In genomic region chr16:38555988-38556387, GRCm38 (mm10) we compare ENCODE assay signal across 19 mouse cellular contexts.
"Had no signal": no experiment of that assay in that cellular context is flagged by ENCODE, and none has a peak within 500 bp of the region (broad histone marks: within the 10 kb centered on the region; RNA-seq: fewer than 3 reads in every experiment).

No protein-coding gene starts in this region.

- H3K27ac ChIP-seq: intestine, embryonic 15.5 days; kidney, embryonic 15.5 days; layer of hippocampus, adult 2 months; left cerebral cortex, adult 2 months; liver, embryonic 13.5 days; midbrain, embryonic 15.5 days; neural tube, embryonic 12.5 days; neural tube, embryonic 15.5 days; stomach, postnatal 0 days had no signal

- H3K9me3 ChIP-seq: intestine, embryonic 15.5 days; kidney, embryonic 15.5 days; liver, embryonic 13.5 days; midbrain, embryonic 15.5 days; neural tube, embryonic 12.5 days; neural tube, embryonic 15.5 days had no signal

- H3K9ac ChIP-seq: intestine, embryonic 15.5 days; kidney, embryonic 15.5 days; liver, embryonic 13.5 days; midbrain, embryonic 15.5 days; neural tube, embryonic 12.5 days; neural tube, embryonic 15.5 days had no signal

- H3K4me2 ChIP-seq: intestine, embryonic 15.5 days; kidney, embryonic 15.5 days; liver, embryonic 13.5 days; midbrain, embryonic 11.5 days; midbrain, embryonic 15.5 days; neural tube, embryonic 12.5 days; neural tube, embryonic 15.5 days had no signal

- H3K4me3 ChIP-seq: intestine, embryonic 15.5 days; kidney, embryonic 15.5 days; layer of hippocampus, adult 2 months; left cerebral cortex, adult 2 months; liver, embryonic 13.5 days; midbrain, embryonic 15.5 days; neural tube, embryonic 12.5 days; neural tube, embryonic 15.5 days had no signal

- DNase-seq: kidney, adult 11 months; kidney, adult 8-10 months; kidney, postnatal 10 days; kidney, postnatal 36 days; liver, embryonic 13.5 days; lung, adult 2 months; lung, postnatal 14 days; lung, postnatal 4 days; retina, postnatal 1 day; thymus, postnatal 25 days had no signal

- H3K36me3 ChIP-seq: intestine, embryonic 15.5 days; kidney, embryonic 15.5 days; liver, embryonic 13.5 days; midbrain, embryonic 15.5 days; neural tube, embryonic 12.5 days; neural tube, embryonic 15.5 days had no signal

- H3K4me1 ChIP-seq: intestine, embryonic 15.5 days; kidney, embryonic 15.5 days; liver, embryonic 13.5 days; midbrain, embryonic 15.5 days; neural tube, embryonic 12.5 days; neural tube, embryonic 15.5 days had no signal

- ATAC-seq: intestine, embryonic 15.5 days; midbrain, embryonic 15.5 days had no signal
